Mouse (Mus musculus): ENCODE results near the gene Taar2. TPM values are rescaled to one million over a fixed set of nuclear protein-coding genes. Genes with fewer than 3 reads are reported as not detected.

The Taar2 gene
- total RNA-seq, 1 experiment = not detected

GRCm38 (mm10) chr10:23959071-23959470 lies 20.7 kb downstream of the Taar2 start:
- H3K9ac ChIP-seq (ENCODE audit: insufficient read depth, low read depth, low read length, poor library complexity, severe bottlenecking) = no peak overlapping the region
- in situ Hi-C loops (cut with MboI; ENCODE audit: low sequenced_read_pairs in 2 of 2, unreplicated experiment in 2 of 2) = loop anchor here in 1 of 2 experiments (25.0 kb wide), 1 partner anchor 653 kb away; no protein-coding TSS in a partner anchor

DNA sequence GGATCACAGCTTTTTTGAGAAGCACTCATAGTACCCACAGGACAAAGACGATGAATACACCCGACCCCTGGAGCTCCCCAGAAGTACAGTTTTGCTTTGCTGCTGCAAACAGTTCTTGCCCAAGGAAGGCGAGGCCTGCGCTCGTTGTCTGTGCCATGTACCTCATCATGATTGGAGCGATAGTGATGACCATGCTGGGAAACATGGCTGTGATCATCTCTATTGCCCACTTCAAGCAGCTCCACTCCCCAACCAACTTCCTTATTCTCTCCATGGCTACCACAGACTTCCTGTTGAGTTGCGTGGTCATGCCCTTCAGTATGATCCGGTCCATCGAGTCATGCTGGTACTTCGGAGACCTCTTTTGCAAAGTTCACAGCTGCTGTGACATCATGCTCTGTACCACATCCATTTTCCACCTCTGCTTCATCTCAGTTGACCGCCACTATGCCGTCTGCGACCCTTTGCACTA lies 22.1 kb downstream of the Taar2 start, which contains the start of gene Taar4:
Taar4 (plus strand) TSS at position 51 of the 472 bp plus-strand sequence.
- Histone ChIP-seq H3K4me3 (ENCODE audit: insufficient read depth in 1 of 2, low read depth in 1 of 2, low read length in 2 of 2, poor library complexity in 1 of 2, severe bottlenecking in 1 of 2) (no peak within 1 kb of the TSS), H3K4me1 (ENCODE audit: control insufficient read depth in 2 of 2, insufficient read depth in 2 of 2, low read length in 2 of 2, poor library complexity in 1 of 2) (no peaks in the 10 kb centered on the region), H3K9ac (ENCODE audit: insufficient read depth, low read depth, low read length, poor library complexity, severe bottlenecking) (no peak within 1 kb of the TSS), H3K36me3 (ENCODE audit: control insufficient read depth, insufficient read depth, low read length, poor library complexity, severe bottlenecking) (no peaks in the 10 kb centered on the region), H3K9me3 (ENCODE audit: control insufficient read depth, insufficient read depth, low read depth, low read length) (no peaks in the 10 kb centered on the region), H3K27ac (ENCODE audit: insufficient read depth, low read depth, low read length, poor library complexity, severe bottlenecking) (no peak within 1 kb of the TSS)
- in situ Hi-C loops (cut with MboI; ENCODE audit: low sequenced_read_pairs in 2 of 2, unreplicated experiment in 2 of 2) = loop anchor here in 1 of 2 experiments (25.0 kb wide), 1 partner anchor 652 kb away; no protein-coding TSS in a partner anchor
- TF ChIP-seq HCFC1 (IDR thresholded peaks at IDR 0.05; ENCODE audit: borderline replicate concordance, insufficient read depth, low read length) (no peak), CHD2 (IDR thresholded peaks at IDR 0.05; ENCODE audit: low read depth, low read length) (no peak), MAFK (IDR thresholded peaks at IDR 0.05; ENCODE audit: insufficient read depth, low read depth, low read length) (no peak), ZNF384 (IDR thresholded peaks at IDR 0.05; ENCODE audit: low read depth, low read length) (no peak), ZC3H11A (IDR thresholded peaks at IDR 0.05; ENCODE audit: borderline replicate concordance, low read depth, low read length) (no peak)
- no peak for DNase-seq (ENCODE audit: low read depth, low spot score)

More at GRCm38 (mm10) chr10:23959071-23959470, 20.7 kb downstream of the Taar2 start:
- no peak overlapping the region for H3K4me3 ChIP-seq (ENCODE audit: insufficient read depth in 1 of 2, low read depth in 1 of 2, low read length in 2 of 2, poor library complexity in 1 of 2, severe bottlenecking in 1 of 2)
- no peak for DNase-seq (ENCODE audit: low read depth, low spot score)
- no peaks in the 10 kb centered on the region for H3K36me3 ChIP-seq (ENCODE audit: control insufficient read depth, insufficient read depth, low read length, poor library complexity, severe bottlenecking)
- no peaks in the 10 kb centered on the region for H3K9me3 ChIP-seq (ENCODE audit: control insufficient read depth, insufficient read depth, low read depth, low read length)
- TF ChIP-seq ZNF384 (IDR thresholded peaks at IDR 0.05; ENCODE audit: low read depth, low read length) (no peak), ZC3H11A (IDR thresholded peaks at IDR 0.05; ENCODE audit: borderline replicate concordance, low read depth, low read length) (no peak), HCFC1 (IDR thresholded peaks at IDR 0.05; ENCODE audit: borderline replicate concordance, insufficient read depth, low read length) (no peak)
- H3K27ac ChIP-seq (ENCODE audit: insufficient read depth, low read depth, low read length, poor library complexity, severe bottlenecking) = no peak overlapping the region
- no peaks in the 10 kb centered on the region; a peak in 1 of 4 replicates for H3K4me1 ChIP-seq (ENCODE audit: control insufficient read depth in 2 of 2, insufficient read depth in 2 of 2, low read length in 2 of 2, poor library complexity in 1 of 2)

- Histone ChIP-seq H3K36me3 (ENCODE audit: control insufficient read depth, insufficient read depth, low read length, poor library complexity, severe bottlenecking) (no peaks in the 10 kb centered on the region), H3K9ac (ENCODE audit: insufficient read depth, low read depth, low read length, poor library complexity, severe bottlenecking) (no peak overlapping the region), H3K4me3 (ENCODE audit: insufficient read depth in 1 of 2, low read depth in 1 of 2, low read length in 2 of 2, poor library complexity in 1 of 2, severe bottlenecking in 1 of 2) (no peak overlapping the region), H3K4me1 (ENCODE audit: control insufficient read depth in 2 of 2, insufficient read depth in 2 of 2, low read length in 2 of 2, poor library complexity in 1 of 2) (no peaks in the 10 kb centered on the region), H3K9me3 (ENCODE audit: control insufficient read depth, insufficient read depth, low read depth, low read length) (no peaks in the 10 kb centered on the region), H3K27ac (ENCODE audit: insufficient read depth, low read depth, low read length, poor library complexity, severe bottlenecking) (no peak overlapping the region)
- in situ Hi-C loops (cut with MboI; ENCODE audit: low sequenced_read_pairs in 2 of 2, unreplicated experiment in 2 of 2) = loop anchor here in 1 of 2 experiments (25.0 kb wide), 1 partner anchor 649 kb away; no protein-coding TSS in a partner anchor
- TF ChIP-seq ZC3H11A (IDR thresholded peaks at IDR 0.05; ENCODE audit: borderline replicate concordance, low read depth, low read length) (no peak), MAFK (IDR thresholded peaks at IDR 0.05; ENCODE audit: insufficient read depth, low read depth, low read length) (no peak), CHD2 (IDR thresholded peaks at IDR 0.05; ENCODE audit: low read depth, low read length) (no peak), ZNF384 (IDR thresholded peaks at IDR 0.05; ENCODE audit: low read depth, low read length) (no peak), HCFC1 (IDR thresholded peaks at IDR 0.05; ENCODE audit: borderline replicate concordance, insufficient read depth, low read length) (no peak)
- DNase-seq (ENCODE audit: low read depth, low spot score) = no peak
These were observed 25.1 kb downstream of the Taar2 start for GRCm38 (mm10) chr10:23963444-23963843.

GRCm38 (mm10) chr10:23964921-23965610 lies 26.7 kb downstream of the Taar2 start:
- Histone ChIP-seq H3K4me3 (ENCODE audit: insufficient read depth in 1 of 2, low read depth in 1 of 2, low read length in 2 of 2, poor library complexity in 1 of 2, severe bottlenecking in 1 of 2) (no peak overlapping the region), H3K36me3 (ENCODE audit: control insufficient read depth, insufficient read depth, low read length, poor library complexity, severe bottlenecking) (no peaks in the 10 kb centered on the region), H3K27ac (ENCODE audit: insufficient read depth, low read depth, low read length, poor library complexity, severe bottlenecking) (no peak overlapping the region), H3K9ac (ENCODE audit: insufficient read depth, low read depth, low read length, poor library complexity, severe bottlenecking) (no peak overlapping the region), H3K9me3 (ENCODE audit: control insufficient read depth, insufficient read depth, low read depth, low read length) (no peaks in the 10 kb centered on the region), H3K4me1 (ENCODE audit: control insufficient read depth in 2 of 2, insufficient read depth in 2 of 2, low read length in 2 of 2, poor library complexity in 1 of 2) (no peaks in the 10 kb centered on the region)
- DNase-seq (ENCODE audit: low read depth, low spot score) = no peak
- in situ Hi-C loops (cut with MboI; ENCODE audit: low sequenced_read_pairs in 2 of 2, unreplicated experiment in 2 of 2) = loop anchor here in 1 of 2 experiments (25.0 kb wide), 1 partner anchor 647 kb away; no protein-coding TSS in a partner anchor
- TF ChIP-seq ZC3H11A (IDR thresholded peaks at IDR 0.05; ENCODE audit: borderline replicate concordance, low read depth, low read length) = no peak
- no peak for TF ChIP-seq CHD2 (IDR thresholded peaks at IDR 0.05; ENCODE audit: low read depth, low read length)
- TF ChIP-seq ZNF384 (IDR thresholded peaks at IDR 0.05; ENCODE audit: low read depth, low read length) = no peak
- TF ChIP-seq HCFC1 (IDR thresholded peaks at IDR 0.05; ENCODE audit: borderline replicate concordance, insufficient read depth, low read length) = no peak
- no peak for TF ChIP-seq MAFK (IDR thresholded peaks at IDR 0.05; ENCODE audit: insufficient read depth, low read depth, low read length)
